Mouse (Mus musculus) E14TG2a.4 (cell line): ENCODE data around the gene Lats2.

Source experiments
- CTCF ChIP-seq: conservative IDR thresholded peaks from 2 replicates; pipeline ENCODE4 v1.5.1; 2014; ENCODE audit warnings: low read length
- POU5F1 ChIP-seq: IDR thresholded peaks from 2 replicates; pipeline ENCODE4 v1.6.1; 2014; ENCODE audit warnings: low read length, borderline replicate concordance

- TF ChIP-seq CTCF (no peak), POU5F1 (no peak)
Measured at GRCm38 (mm10) chr14:57758237-57758636, at the start of gene Lats2.
